ENCODE assay signal across 10 mouse cellular contexts in genomic region chr12:56536884-56537265, GRCm38 (mm10). TPM values are rescaled to one million over a fixed set of nuclear protein-coding genes. Genes with fewer than 3 reads are reported as not detected.
DNase-seq lines count a peak whose midpoint lies in the region; ATAC-seq and TF ChIP-seq lines count a peak whose summit lies in the region.
"Had no signal": no experiment of that assay in that cellular context is flagged by ENCODE, and none has a peak within 500 bp of the region (broad histone marks: within the 10 kb centered on the region; RNA-seq: fewer than 3 reads in every experiment).

Gene Nkx2-1 (minus strand): TSS chr12:56536908.

- TF ChIP-seq CTCF in lung, embryonic 14.5 days (IDR thresholded peaks at IDR 0.05; ENCODE audit: low read depth): no peak

- WGBS in heart, embryonic 13.5 days: under 1% methylated on average over 11 of the region's 11 CpGs
- 2% methylated on average over 11 of the region's 11 CpGs for WGBS in lung, embryonic 14.5 days
- under 1% methylated on average over 11 of the region's 11 CpGs for WGBS in forebrain, embryonic 16.5 days
- WGBS in stomach, embryonic 15.5 days: 1% methylated on average over 11 of the region's 11 CpGs

- no peaks in the 10 kb centered on the region for H3K36me3 ChIP-seq in heart, embryonic 13.5 days
- peaks cover 17% of the 10 kb centered on the region; the same call in 1 of the 2 replicates for H3K36me3 ChIP-seq in lung, embryonic 14.5 days (ENCODE audit: insufficient read depth)
- no peaks in the 10 kb centered on the region for H3K36me3 ChIP-seq in forebrain, embryonic 16.5 days (ENCODE audit: control insufficient read depth, insufficient read depth)
- H3K36me3 ChIP-seq in stomach, embryonic 15.5 days: no peaks in the 10 kb centered on the region

- H3K4me2 ChIP-seq in heart, embryonic 13.5 days: peak within 1 kb of the TSS; percentile 69
- peak within 1 kb of the TSS; percentile 59 for H3K4me2 ChIP-seq in lung, embryonic 14.5 days
- H3K4me2 ChIP-seq in forebrain, embryonic 16.5 days (ENCODE audit: low read length): 0 out of 2 replicates have a peak within 1 kb of the TSS, but pooled peaks have one; percentile 16
- H3K4me2 ChIP-seq in stomach, embryonic 15.5 days: peak within 1 kb of the TSS; percentile 13; the same call in 1 of the 2 replicates

- H3K4me3 ChIP-seq in heart, embryonic 13.5 days: peak within 1 kb of the TSS; percentile 44
- H3K4me3 ChIP-seq in lung, embryonic 14.5 days (ENCODE audit: low read depth, low read length): peak within 1 kb of the TSS; percentile 53
- H3K4me3 ChIP-seq in forebrain, embryonic 16.5 days (replicated peaks; ENCODE audit: low read length): peak within 1 kb of the TSS; percentile 28
- H3K4me3 ChIP-seq in stomach, embryonic 15.5 days (replicated peaks): no peak within 1 kb of the TSS; the same call in 1 of the 2 replicates
- H3K4me3 ChIP-seq: erythroblast, embryonic 14.5 days had no signal

- H3K9ac ChIP-seq in heart, embryonic 13.5 days: no peak within 1 kb of the TSS
- peak within 1 kb of the TSS; percentile 90 for H3K9ac ChIP-seq in lung, embryonic 14.5 days
- H3K9ac ChIP-seq in forebrain, embryonic 16.5 days (replicated peaks; ENCODE audit: low read depth, low read length): no peak within 1 kb of the TSS; the same call in 1 of the 2 replicates
- H3K9ac ChIP-seq in stomach, embryonic 15.5 days: no peak within 1 kb of the TSS

- H3K27me3 ChIP-seq in heart, embryonic 13.5 days (replicated peaks): peaks cover 98% of the 10 kb centered on the region
- H3K27me3 ChIP-seq in lung, embryonic 14.5 days (ENCODE audit: insufficient read depth, low read length): peaks cover 96% of the 10 kb centered on the region
- peaks cover 76% of the 10 kb centered on the region for H3K27me3 ChIP-seq in forebrain, embryonic 16.5 days (replicated peaks; ENCODE audit: control insufficient read depth, insufficient read depth, low read length)
- peaks cover 94% of the 10 kb centered on the region for H3K27me3 ChIP-seq in stomach, embryonic 15.5 days (replicated peaks)

- DNase-seq in heart, adult 18-20 months: no peak
- DNase-seq in lung, embryonic 14.5 days: no peak
- DNase-seq in lung, postnatal 14 days: no peak
- no peak for DNase-seq in adrenal gland, adult 18-20 months (ENCODE audit: low spot score in 2 of 2)
- no peak for DNase-seq in urinary bladder, postnatal 36 days (ENCODE audit: low spot score in 2 of 2)

- no peak for ATAC-seq in heart, embryonic 13.5 days (ENCODE audit: extremely low read depth, insufficient number of reproducible peaks, low FRiP score, low TSS enrichment)
- ATAC-seq in lung, embryonic 14.5 days (ENCODE audit: insufficient read depth): no peak
- no peak for ATAC-seq in forebrain, embryonic 16.5 days
- ATAC-seq in stomach, embryonic 15.5 days (ENCODE audit: insufficient read depth, low FRiP score, low read depth): no peak
- ATAC-seq: CD4-positive, CD25-positive, alpha-beta regulatory T cell, adult 4 months had no signal

- H3K27ac ChIP-seq in heart, embryonic 13.5 days (replicated peaks): no peak within 1 kb of the TSS
- H3K27ac ChIP-seq in lung, embryonic 14.5 days (ENCODE audit: low read depth): peak within 1 kb of the TSS; percentile 98
- peak within 1 kb of the TSS; percentile 56; the same call in 1 of the 2 replicates for H3K27ac ChIP-seq in forebrain, embryonic 16.5 days (ENCODE audit: low read length)
- no peak within 1 kb of the TSS for H3K27ac ChIP-seq in stomach, embryonic 15.5 days

- no peaks in the 10 kb centered on the region for H3K9me3 ChIP-seq in heart, embryonic 13.5 days
- H3K9me3 ChIP-seq in lung, embryonic 14.5 days (ENCODE audit: low read depth, low read length): no peaks in the 10 kb centered on the region
- no peaks in the 10 kb centered on the region for H3K9me3 ChIP-seq in forebrain, embryonic 16.5 days (ENCODE audit: control insufficient read depth, low read length)
- H3K9me3 ChIP-seq in stomach, embryonic 15.5 days: no peaks in the 10 kb centered on the region

- H3K4me1 ChIP-seq in heart, embryonic 13.5 days: peaks cover 34% of the 10 kb centered on the region
- H3K4me1 ChIP-seq in lung, embryonic 14.5 days (ENCODE audit: insufficient read depth): no peaks in the 10 kb centered on the region
- peaks cover 21% of the 10 kb centered on the region for H3K4me1 ChIP-seq in forebrain, embryonic 16.5 days (replicated peaks; ENCODE audit: control insufficient read depth, insufficient read depth, low read length)
- H3K4me1 ChIP-seq in stomach, embryonic 15.5 days: peaks cover 24% of the 10 kb centered on the region

RNA-seq across cellular contexts. Expression of gene Nkx2-1, which starts in this region (rescaled TPM):
- 1.6 and 2.8 TPM in 2 replicates for polyA plus RNA-seq in heart, embryonic 13.5 days (2015; fragmentation: Nextera tagmentation; extraction: Ambion mirVana)
- under 1 TPM in 1 of 2 experiments, not detected in 1; 0.26 TPM for total RNA-seq in heart, adult 18-20 months (2021)
- 94.6 and 95.1 TPM in 2 replicates for polyA plus RNA-seq in lung, embryonic 14.5 days (2014; fragmentation: Nextera tagmentation; extraction: Ambion mirVana)
- polyA plus RNA-seq in forebrain, embryonic 16.5 days (2015; fragmentation: Nextera tagmentation; extraction: Ambion mirVana): 4.7 and 8.1 TPM in 2 replicates
- 0.08 and 0.12 TPM in 2 replicates for polyA plus RNA-seq in stomach, embryonic 15.5 days (2015; fragmentation: Nextera tagmentation; extraction: Ambion mirVana)
- total RNA-seq in adrenal gland, adult 18-20 months (2021): not detected
- polyA plus RNA-seq: CD4-positive, CD25-positive, alpha-beta regulatory T cell, adult 4 months; erythroblast, embryonic 14.5 days had no signal

Comparison
In these comparisons a context has a peak if more than half of its experiments do, and no peak if none do; other contexts are left out.
1. RNA of gene Nkx2-1 (polyA plus RNA-seq): 94.6 to 95.1 TPM in lung, embryonic 14.5 days; 4.7 to 8.1 TPM in forebrain, embryonic 16.5 days, 1.6 to 2.8 TPM in heart, embryonic 13.5 days and 0.08 to 0.12 TPM in stomach, embryonic 15.5 days; every median in the first group is over 10 times any median in the second.
2. H3K27ac ChIP-seq: peak in lung, embryonic 14.5 days (single experiment) and forebrain, embryonic 16.5 days (single experiment); none in heart, embryonic 13.5 days (single experiment) and stomach, embryonic 15.5 days (single experiment).
3. H3K4me2 ChIP-seq: peak in every context shown above with its lines; median percentile 69 in heart, embryonic 13.5 days; 59 in lung, embryonic 14.5 days; 16 in forebrain, embryonic 16.5 days; 13 in stomach, embryonic 15.5 days.